Mouse (Mus musculus) limb, embryonic 11.5 days (tissue): ENCODE data around the gene Rom1. TPM values are rescaled to one million over a fixed set of nuclear protein-coding genes. Genes with fewer than 3 reads are reported as not detected.

Source experiments
- ATAC-seq: fragments of 200-750 bp; cut with Nextera tagmentation; 2 replicates; pipeline ENCODE4 v1.8.0; 2017; ENCODE audit warnings: low read depth; ENCODE audit not compliant: insufficient number of reproducible peaks, low FRiP score, low TSS enrichment
- DNase-seq: peaks from one replicate; pipeline ENCODE4 v3.0.0-alpha.2; 2015; ENCODE audit warnings: low spot score
- H3K27ac ChIP-seq: fragments of 300-500 bp; sonication (generic); replicated peaks from 2 replicates; pipeline ENCODE4 v1.5.1; 2014; ENCODE audit warnings: low read depth, mild to moderate bottlenecking, low read length
- H3K27me3 ChIP-seq: fragments of 300-500 bp; sonication (generic); 2 replicates; pipeline ENCODE4 v1.6.1; 2014; ENCODE audit warnings: mild to moderate bottlenecking, low read length, mixed read lengths; ENCODE audit not compliant: control insufficient read depth, insufficient read depth
- H3K36me3 ChIP-seq: fragments of 300-500 bp; sonication (generic); 2 replicates; pipeline ENCODE4 v1.6.1; 2014; ENCODE audit warnings: mild to moderate bottlenecking, low read length, moderate library complexity, mixed read lengths; ENCODE audit not compliant: control insufficient read depth, insufficient read depth
- H3K4me1 ChIP-seq: fragments of 300-500 bp; sonication (generic); 2 replicates; pipeline ENCODE4 v1.6.1; 2014; ENCODE audit warnings: low read length, mixed read lengths; ENCODE audit not compliant: control insufficient read depth, insufficient read depth
- H3K4me2 ChIP-seq: fragments of 300-500 bp; sonication (generic); 2 replicates; pipeline ENCODE4 v1.6.1; 2014; ENCODE audit warnings: low read depth, mild to moderate bottlenecking, moderate library complexity; ENCODE audit not compliant: severe bottlenecking
- H3K4me3 ChIP-seq: fragments of 300-500 bp; sonication (generic); 2 replicates; pipeline ENCODE4 v1.5.1; 2014; ENCODE audit warnings: low read depth, low read length
- H3K9ac ChIP-seq: fragments of 300-500 bp; sonication (generic); 2 replicates; pipeline ENCODE4 v1.6.1; 2014; ENCODE audit warnings: mild to moderate bottlenecking, low read length
- H3K9me3 ChIP-seq: fragments of 300-500 bp; sonication (generic); 2 replicates; pipeline ENCODE4 v1.6.1; 2016; ENCODE audit warnings: low read length; ENCODE audit not compliant: control insufficient read depth
- WGBS: fragments of 180-500 bp; shearing (Covaris S2); extraction: QIAGEN DNeasy Blood & Tissue Kit; methylation state at CpG from one replicate; pipeline ENCODE4 v1.1.7; 2014; 5-methylcytosine and 5-hydroxymethylcytosine counted together
- polyA plus RNA-seq: library from polyadenylated mRNA; unstranded; fragments of >200 nt; fragmentation: Nextera tagmentation; extraction: Ambion mirVana; gene quantifications from 2 replicates; pipeline ENCODE4 v1.2.1, GENCODE M21; 2014

Gene Rom1
- polyA plus RNA-seq, 1 experiment from 2014 or later = 1.4 TPM

GRCm38 (mm10) chr19:8946929-8947328 lies 17.8 kb upstream of the Rom1 start:
- WGBS = 96% methylated on average over 7 of the region's 7 CpGs

GRCm38 (mm10) chr19:8945251-8945650 lies 16.1 kb upstream of the Rom1 start:
- Histone ChIP-seq H3K4me2 (peak overlapping the region; percentile 20; the same call in 1 of the 2 replicates), H3K36me3 (peaks cover 42% of the 10 kb centered on the region), H3K9me3 (no peaks in the 10 kb centered on the region), H3K4me3 (0 out of 2 replicates have a peak overlapping the region, but pooled peaks have one; percentile 1), H3K27ac (no peak overlapping the region), H3K9ac (no peak overlapping the region), H3K4me1 (peaks cover 16% of the 10 kb centered on the region), H3K27me3 (no peaks in the 10 kb centered on the region)
- ATAC-seq (no peak), DNase-seq (no peak)
- 89% methylated on average over 6 of the region's 6 CpGs for WGBS

More at GRCm38 (mm10) chr19:8946929-8947328, 17.8 kb upstream of the Rom1 start:
- Histone ChIP-seq H3K36me3 (peaks cover 55% of the 10 kb centered on the region), H3K9ac (no peak overlapping the region), H3K27me3 (no peaks in the 10 kb centered on the region), H3K4me1 (peaks cover 9% of the 10 kb centered on the region), H3K4me3 (no peak overlapping the region), H3K9me3 (no peaks in the 10 kb centered on the region), H3K27ac (no peak overlapping the region), H3K4me2 (no peak overlapping the region)
- no peak for ATAC-seq
- DNase-seq = no peak

- DNase-seq = peak; percentile 81
- Histone ChIP-seq H3K27me3 (no peaks in the 10 kb centered on the region), H3K4me3 (0 out of 2 replicates have a peak overlapping the region, but pooled peaks have one; percentile 1), H3K9me3 (no peaks in the 10 kb centered on the region), H3K36me3 (peaks cover 42% of the 10 kb centered on the region), H3K27ac (no peak overlapping the region), H3K4me2 (peak overlapping the region; percentile 20), H3K9ac (no peak overlapping the region), H3K4me1 (peaks cover 16% of the 10 kb centered on the region)
- no peak for ATAC-seq
- 44% methylated on average over 5 of the region's 5 CpGs for WGBS
These were observed 15.6 kb upstream of the Rom1 start for GRCm38 (mm10) chr19:8944750-8945149.

GRCm38 (mm10) chr19:8944062-8944461 lies 14.9 kb upstream of the Rom1 start:
- DNase-seq = no peak
- Histone ChIP-seq H3K9ac (0 out of 2 replicates have a peak overlapping the region, but pooled peaks have one; percentile 27), H3K4me1 (peaks cover 16% of the 10 kb centered on the region), H3K9me3 (no peaks in the 10 kb centered on the region), H3K27ac (no peak overlapping the region), H3K4me3 (peak overlapping the region; percentile 16; the same call in 1 of the 2 replicates), H3K27me3 (no peaks in the 10 kb centered on the region), H3K4me2 (peak overlapping the region; percentile 44; the same call in 1 of the 2 replicates), H3K36me3 (peaks cover 40% of the 10 kb centered on the region)
- no peak for ATAC-seq
- 74% methylated on average over 5 of the region's 5 CpGs for WGBS

GRCm38 (mm10) chr19:8943047-8943446 lies 13.9 kb upstream of the Rom1 start:
- H3K27ac ChIP-seq = no peak overlapping the region
- H3K4me1 ChIP-seq = peaks cover 16% of the 10 kb centered on the region
- ATAC-seq (no peak), DNase-seq (no peak)
- 71% methylated on average over 2 of the region's 2 CpGs for WGBS
- peak overlapping the region; percentile 44 for H3K4me2 ChIP-seq
- no peaks in the 10 kb centered on the region for H3K9me3 ChIP-seq
- peak overlapping the region; percentile 99 for H3K9ac ChIP-seq
- H3K27me3 ChIP-seq = no peaks in the 10 kb centered on the region
- peaks cover 31% of the 10 kb centered on the region for H3K36me3 ChIP-seq
- H3K4me3 ChIP-seq = peak overlapping the region; percentile 98

- H3K4me3 ChIP-seq = peak overlapping the region; percentile 98
- no peak for DNase-seq
- no peaks in the 10 kb centered on the region for H3K9me3 ChIP-seq
- H3K9ac ChIP-seq = peak overlapping the region; percentile 99
- peak; percentile 41 for ATAC-seq
- under 1% methylated on average over 46 of the region's 46 CpGs for WGBS
- peak overlapping the region; percentile 99 for H3K27ac ChIP-seq
- H3K36me3 ChIP-seq = peaks cover 25% of the 10 kb centered on the region
- no peaks in the 10 kb centered on the region for H3K27me3 ChIP-seq
- peaks cover 16% of the 10 kb centered on the region for H3K4me1 ChIP-seq
- H3K4me2 ChIP-seq = peak overlapping the region; percentile 44
These were observed 13.3 kb upstream of the Rom1 start for GRCm38 (mm10) chr19:8942276-8942964.

- Histone ChIP-seq H3K4me1 (peaks cover 16% of the 10 kb centered on the region), H3K4me2 (peak within 1 kb of the TSS; percentile 44), H3K27ac (peak within 1 kb of the TSS; percentile 99), H3K27me3 (no peaks in the 10 kb centered on the region), H3K9me3 (no peaks in the 10 kb centered on the region), H3K9ac (peak within 1 kb of the TSS; percentile 99), H3K36me3 (peaks cover 19% of the 10 kb centered on the region), H3K4me3 (peak within 1 kb of the TSS; percentile 98)
- ATAC-seq = peak; percentile 87
- DNase-seq = peak; percentile 98
- WGBS = under 1% methylated on average over 64 of the region's 64 CpGs
These were observed 12.5 kb upstream of the Rom1 start, which contains the start of gene Mta2 for GRCm38 (mm10) chr19:8941515-8942217. Mta2 (plus strand) TSS chr19:8941875.

- peaks cover 16% of the 10 kb centered on the region for H3K4me1 ChIP-seq
- H3K27ac ChIP-seq = peak overlapping the region; percentile 99
- peak overlapping the region; percentile 44 for H3K4me2 ChIP-seq
- H3K4me3 ChIP-seq = peak overlapping the region; percentile 98
- no peaks in the 10 kb centered on the region for H3K9me3 ChIP-seq
- no peaks in the 10 kb centered on the region for H3K27me3 ChIP-seq
- H3K9ac ChIP-seq = peak overlapping the region; percentile 99
- no peak for DNase-seq
- ATAC-seq = 0 out of 2 replicates have a peak, but pooled peaks have one; percentile 15
- WGBS = 34% methylated on average over 10 of the region's 10 CpGs
- peaks cover 15% of the 10 kb centered on the region for H3K36me3 ChIP-seq
These were observed 12.0 kb upstream of the Rom1 start for GRCm38 (mm10) chr19:8941136-8941514.
